Mouse (Mus musculus) neural tube, embryonic 11.5 days (tissue): ENCODE results near the gene Ube2i. TPM values are rescaled to one million over a fixed set of nuclear protein-coding genes. Genes with fewer than 3 reads are reported as not detected.
A peak's percentile ranks its signal among the peaks of the same experiment; 100 is the strongest.

ENCODE experiments used
- ATAC-seq: fragments of 200-750 bp; cut with Nextera tagmentation; 2 replicates; pipeline ENCODE4 v1.8.0; 2017; ENCODE audit warnings: moderate number of reproducible peaks, mild to moderate bottlenecking, moderate TSS enrichment, moderate library complexity; ENCODE audit not compliant: insufficient read depth, low FRiP score, low TSS enrichment
- DNase-seq: peaks from one replicate; pipeline ENCODE4 v3.0.0-alpha.2; 2015; ENCODE audit warnings: low spot score
- H3K27ac ChIP-seq: fragments of 300-500 bp; sonication (generic); 2 replicates; pipeline ENCODE4 v1.5.1; 2014; ENCODE audit warnings: low read depth, mild to moderate bottlenecking, low read length
- H3K27me3 ChIP-seq: fragments of 300-500 bp; sonication (generic); 2 replicates; pipeline ENCODE4 v1.6.1; 2014; ENCODE audit warnings: mild to moderate bottlenecking, low read length, mixed read lengths; ENCODE audit not compliant: control insufficient read depth, insufficient read depth
- H3K36me3 ChIP-seq: fragments of 300-500 bp; sonication (generic); 2 replicates; pipeline ENCODE4 v1.6.1; 2014; ENCODE audit warnings: mild to moderate bottlenecking, low read length, moderate library complexity, mixed read lengths; ENCODE audit not compliant: control insufficient read depth, insufficient read depth
- H3K4me1 ChIP-seq: fragments of 300-500 bp; sonication (generic); 2 replicates; pipeline ENCODE4 v1.6.1; 2014; ENCODE audit warnings: low read length, mixed read lengths; ENCODE audit not compliant: control insufficient read depth, insufficient read depth
- H3K4me2 ChIP-seq: fragments of 300-500 bp; sonication (generic); 2 replicates; pipeline ENCODE4 v1.6.1; 2014; ENCODE audit warnings: low read depth, mild to moderate bottlenecking, moderate library complexity
- H3K4me3 ChIP-seq: fragments of 300-500 bp; sonication (generic); 2 replicates; pipeline ENCODE4 v1.5.1; 2014; ENCODE audit warnings: low read depth, low read length
- H3K9ac ChIP-seq: fragments of 300-500 bp; sonication (generic); 2 replicates; pipeline ENCODE4 v1.6.1; 2014; ENCODE audit warnings: mild to moderate bottlenecking, low read length
- H3K9me3 ChIP-seq: fragments of 300-500 bp; sonication (generic); 2 replicates; pipeline ENCODE4 v1.6.1; 2016; ENCODE audit warnings: low read length; ENCODE audit not compliant: control insufficient read depth
- WGBS: fragments of 180-500 bp; shearing (Covaris S2); extraction: QIAGEN DNeasy Blood & Tissue Kit; methylation state at CpG from one replicate; pipeline ENCODE4 v1.1.7; 2014; 5-methylcytosine and 5-hydroxymethylcytosine counted together
- polyA plus RNA-seq: library from polyadenylated mRNA; unstranded; fragments of >200 nt; fragmentation: Nextera tagmentation; extraction: Ambion mirVana; gene quantifications from 2 replicates; pipeline ENCODE4 v1.2.1, GENCODE M21; 2014

Ube2i gene
- polyA plus RNA-seq = 774 and 803 TPM in 2 replicates

- no peaks in the 10 kb centered on the region for H3K9me3 ChIP-seq
- peaks cover 20% of the 10 kb centered on the region for H3K4me1 ChIP-seq
- H3K36me3 ChIP-seq = no peaks in the 10 kb centered on the region
- peak within 1 kb of the TSS; percentile 95 for H3K27ac ChIP-seq
- H3K4me2 ChIP-seq = peak within 1 kb of the TSS; percentile 38
- peak within 1 kb of the TSS; percentile 100 for H3K9ac ChIP-seq
- ATAC-seq = no peak
- peak within 1 kb of the TSS; percentile 100 for H3K4me3 ChIP-seq
- DNase-seq = no peak
- H3K27me3 ChIP-seq = no peaks in the 10 kb centered on the region
- 85% methylated on average over 9 of the region's 9 CpGs for WGBS
Measured at GRCm38 (mm10) chr17:25274571-25275346, at the start of gene Ube2i. TSS of gene Ube2i (minus strand) at chr17:25274622.

- Histone ChIP-seq H3K27ac (no peak overlapping the region), H3K9me3 (no peaks in the 10 kb centered on the region), H3K9ac (no peak overlapping the region), H3K36me3 (no peaks in the 10 kb centered on the region), H3K27me3 (no peaks in the 10 kb centered on the region), H3K4me3 (no peak overlapping the region), H3K4me1 (no peaks in the 10 kb centered on the region), H3K4me2 (no peak overlapping the region)
- DNase-seq (no peak), ATAC-seq (no peak)
- WGBS = 19% methylated on average over 2 of the region's 2 CpGs
Measured at GRCm38 (mm10) chr17:25322930-25323329, 48.5 kb upstream of the Ube2i start.

GRCm38 (mm10) chr17:25320819-25321218, 46.4 kb upstream of the Ube2i start:
- no peak overlapping the region for H3K27ac ChIP-seq
- H3K9me3 ChIP-seq = no peaks in the 10 kb centered on the region
- H3K4me2 ChIP-seq = no peak overlapping the region
- no peak overlapping the region for H3K9ac ChIP-seq
- no peaks in the 10 kb centered on the region for H3K36me3 ChIP-seq
- DNase-seq (no peak), ATAC-seq (no peak)
- WGBS = 91% methylated on average over 8 of the region's 8 CpGs
- no peaks in the 10 kb centered on the region for H3K4me1 ChIP-seq
- no peaks in the 10 kb centered on the region for H3K27me3 ChIP-seq
- no peak overlapping the region for H3K4me3 ChIP-seq

GRCm38 (mm10) chr17:25318354-25318753, 43.9 kb upstream of the Ube2i start, which contains the start of gene Prss29:
TSS of gene Prss29 (plus strand) at chr17:25318654.
- 81% methylated on average over 5 of the region's 5 CpGs for WGBS
- H3K9me3 ChIP-seq = no peaks in the 10 kb centered on the region

GRCm38 (mm10) chr17:25308346-25308745, 33.9 kb upstream of the Ube2i start, which contains the start of gene Prss28:
TSS of gene Prss28 (plus strand) at chr17:25308646.
- WGBS = 85% methylated on average over 4 of the region's 4 CpGs
- DNase-seq = no peak
- H3K27me3 ChIP-seq = no peaks in the 10 kb centered on the region
- no peak within 1 kb of the TSS for H3K9ac ChIP-seq
- no peak within 1 kb of the TSS for H3K4me3 ChIP-seq
- no peaks in the 10 kb centered on the region for H3K4me1 ChIP-seq
- ATAC-seq = no peak
- no peak within 1 kb of the TSS for H3K27ac ChIP-seq
- H3K36me3 ChIP-seq = no peaks in the 10 kb centered on the region
- H3K4me2 ChIP-seq = no peak within 1 kb of the TSS
- H3K9me3 ChIP-seq = no peaks in the 10 kb centered on the region

More at GRCm38 (mm10) chr17:25318354-25318753, 43.9 kb upstream of the Ube2i start, which contains the start of gene Prss29:
- Histone ChIP-seq H3K4me2 (no peak within 1 kb of the TSS), H3K27ac (no peak within 1 kb of the TSS), H3K9ac (no peak within 1 kb of the TSS), H3K36me3 (no peaks in the 10 kb centered on the region), H3K27me3 (no peaks in the 10 kb centered on the region), H3K4me3 (no peak within 1 kb of the TSS), H3K4me1 (no peaks in the 10 kb centered on the region)
- DNase-seq (no peak), ATAC-seq (no peak)

GRCm38 (mm10) chr17:25298094-25298493, 23.7 kb upstream of the Ube2i start, which contains the start of gene Prss34:
TSS of gene Prss34 (plus strand) at chr17:25298394.
- Histone ChIP-seq H3K4me2 (no peak within 1 kb of the TSS), H3K36me3 (no peaks in the 10 kb centered on the region), H3K27ac (no peak within 1 kb of the TSS), H3K4me1 (no peaks in the 10 kb centered on the region), H3K9me3 (no peaks in the 10 kb centered on the region), H3K27me3 (no peaks in the 10 kb centered on the region), H3K4me3 (no peak within 1 kb of the TSS), H3K9ac (no peak within 1 kb of the TSS)
- no peak for ATAC-seq
- WGBS = 62% methylated on average over 5 of the region's 5 CpGs
- DNase-seq = no peak

GRCm38 (mm10) chr17:25294111-25294510, 19.7 kb upstream of the Ube2i start:
- H3K36me3 ChIP-seq = no peaks in the 10 kb centered on the region
- no peak overlapping the region for H3K4me2 ChIP-seq
- 61% methylated on average over 1 of the region's 1 CpGs for WGBS
- ATAC-seq (no peak), DNase-seq (no peak)
- H3K9me3 ChIP-seq = no peaks in the 10 kb centered on the region
- H3K4me3 ChIP-seq = no peak overlapping the region
- H3K27me3 ChIP-seq = no peaks in the 10 kb centered on the region
- H3K9ac ChIP-seq = no peak overlapping the region
- no peak overlapping the region for H3K27ac ChIP-seq
- no peaks in the 10 kb centered on the region for H3K4me1 ChIP-seq

- no peaks in the 10 kb centered on the region for H3K4me1 ChIP-seq
Measured at GRCm38 (mm10) chr17:25293495-25293894, 19.1 kb upstream of the Ube2i start.

GRCm38 (mm10) chr17:25290411-25290810, 16.0 kb upstream of the Ube2i start:
- Histone ChIP-seq H3K36me3 (no peaks in the 10 kb centered on the region), H3K9ac (no peak overlapping the region), H3K27ac (no peak overlapping the region), H3K4me1 (no peaks in the 10 kb centered on the region), H3K4me3 (no peak overlapping the region), H3K4me2 (no peak overlapping the region), H3K9me3 (no peaks in the 10 kb centered on the region), H3K27me3 (no peaks in the 10 kb centered on the region)
- WGBS = 30% methylated on average over 4 of the region's 4 CpGs
- no peak for DNase-seq
- ATAC-seq = no peak

More at GRCm38 (mm10) chr17:25293495-25293894, 19.1 kb upstream of the Ube2i start:
- Histone ChIP-seq H3K27me3 (no peaks in the 10 kb centered on the region), H3K9ac (no peak overlapping the region), H3K4me2 (no peak overlapping the region), H3K4me3 (no peak overlapping the region), H3K36me3 (no peaks in the 10 kb centered on the region), H3K9me3 (no peaks in the 10 kb centered on the region), H3K27ac (no peak overlapping the region)
- ATAC-seq = no peak
- 81% methylated on average over 5 of the region's 5 CpGs for WGBS
- no peak for DNase-seq
